Comparison of ENCODE assay signal across 8 mouse cellular contexts in genomic region chr2:101754939-101755555, GRCm38 (mm10).
DNase-seq lines count a peak whose midpoint lies in the region; ATAC-seq lines count a peak whose summit lies in the region.

No protein-coding gene starts in this region.

- DNase-seq in lung, postnatal 25 days (ENCODE audit: low spot score) = no peak
- peak; percentile 36 for DNase-seq in thymus, postnatal 14 days
- DNase-seq in adipocyte (ENCODE audit: low spot score) = no peak
- DNase-seq in yolk sac, embryonic 10.5 days (ENCODE audit: low spot score) = no peak
- no peak for DNase-seq in kidney, adult 9 months

- H3K27me3 ChIP-seq in lung, embryonic 16.5 days (ENCODE audit: control insufficient read depth, insufficient read depth, low read depth, low read length) = no peaks in the 10 kb centered on the region
- no peaks in the 10 kb centered on the region for H3K27me3 ChIP-seq in forebrain, embryonic 12.5 days

- H3K4me3 ChIP-seq in lung, embryonic 16.5 days (ENCODE audit: low read length) = no peak overlapping the region
- H3K4me3 ChIP-seq in forebrain, embryonic 12.5 days (replicated peaks) = 0 out of 2 replicates have a peak overlapping the region, but pooled peaks have one; percentile 13

- peaks cover 57% of the 10 kb centered on the region for H3K4me1 ChIP-seq in lung, embryonic 16.5 days (replicated peaks; ENCODE audit: control insufficient read depth, insufficient read depth, low read length)
- H3K4me1 ChIP-seq in forebrain, embryonic 12.5 days = peaks cover 28% of the 10 kb centered on the region

- no peaks in the 10 kb centered on the region; the same call in 1 of the 2 replicates for H3K36me3 ChIP-seq in lung, embryonic 16.5 days (ENCODE audit: control insufficient read depth, insufficient read depth, low read length)
- no peaks in the 10 kb centered on the region for H3K36me3 ChIP-seq in forebrain, embryonic 12.5 days (replicated peaks)

- no peak for ATAC-seq in lung, embryonic 16.5 days (ENCODE audit: low read depth)
- peak; percentile 27; the same call in 1 of the 2 replicates for ATAC-seq in forebrain, embryonic 12.5 days (ENCODE audit: low FRiP score)
- ATAC-seq in megakaryocyte-erythroid progenitor cell, adult 5-6 weeks (replicated peaks; ENCODE audit: low FRiP score, low TSS enrichment, poor library complexity, severe bottlenecking) = 0 out of 2 replicates have a peak, but pooled peaks have one; percentile 55

- peak overlapping the region; percentile 25; the same call in 1 of the 2 replicates for H3K4me2 ChIP-seq in lung, embryonic 16.5 days (ENCODE audit: low read depth, low read length)
- H3K4me2 ChIP-seq in forebrain, embryonic 12.5 days = peak overlapping the region; percentile 41

- H3K27ac ChIP-seq in lung, embryonic 16.5 days (ENCODE audit: low read length) = peak overlapping the region; percentile 49; the same call in 1 of the 2 replicates
- 0 out of 2 replicates have a peak overlapping the region, but pooled peaks have one; percentile 25 for H3K27ac ChIP-seq in forebrain, embryonic 12.5 days

- peak overlapping the region; percentile 34; the same call in 1 of the 2 replicates for H3K9ac ChIP-seq in lung, embryonic 16.5 days (ENCODE audit: low read length)
- no peak overlapping the region for H3K9ac ChIP-seq in forebrain, embryonic 12.5 days

- WGBS in lung, embryonic 16.5 days = 5% methylated on average over 10 of the region's 11 CpGs
- 3% methylated on average over 10 of the region's 11 CpGs for WGBS in forebrain, embryonic 12.5 days

- no peaks in the 10 kb centered on the region for H3K9me3 ChIP-seq in lung, embryonic 16.5 days (ENCODE audit: control insufficient read depth, low read length)
- no peaks in the 10 kb centered on the region for H3K9me3 ChIP-seq in forebrain, embryonic 12.5 days
